Mouse (Mus musculus) myocyte (in vitro differentiated cells): ENCODE data around the gene P2rx1.

ENCODE experiments used
- MYOD1 ChIP-seq, 3 experiments: IDR thresholded peaks; one replicate each; pipeline ENCODE4 v1.6.1; 2011; ENCODE audit warnings: control low read depth in 2 of 3, low read depth in 2 of 3, mild to moderate bottlenecking in 2 of 3, moderate library complexity in 1 of 3; ENCODE audit not compliant: insufficient read length in 2 of 3, control insufficient read depth in 1 of 3
- MYOG ChIP-seq, 3 experiments: IDR thresholded peaks; one replicate each; pipeline ENCODE4 v1.6.1; 2011; ENCODE audit warnings: control low read depth in 2 of 3, low read depth in 2 of 3, mild to moderate bottlenecking in 2 of 3; ENCODE audit not compliant: insufficient read length in 2 of 3, control insufficient read depth in 1 of 3, insufficient read depth in 1 of 3
- POLR2A ChIP-seq: IDR thresholded peaks from one replicate; pipeline ENCODE4 v1.6.1; 2011; ENCODE audit warnings: low read depth, mild to moderate bottlenecking, control low read depth, moderate library complexity; ENCODE audit not compliant: insufficient read length
- SRF ChIP-seq: IDR thresholded peaks from one replicate; pipeline ENCODE4 v1.6.1; 2011; ENCODE audit warnings: low read depth; ENCODE audit not compliant: control insufficient read depth, insufficient read length
- TCF12 ChIP-seq: IDR thresholded peaks from one replicate; pipeline ENCODE4 v1.6.1; 2011; ENCODE audit warnings: mild to moderate bottlenecking, control low read depth; ENCODE audit not compliant: poor library complexity, insufficient read depth, severe bottlenecking
- USF1 ChIP-seq: IDR thresholded peaks from one replicate; pipeline ENCODE4 v1.6.1; 2011; ENCODE audit warnings: low read depth, mild to moderate bottlenecking, control low read depth, moderate library complexity

- TF ChIP-seq USF1: no peak
- no peak for TF ChIP-seq TCF12
- TF ChIP-seq POLR2A: no peak
- TF ChIP-seq SRF: no peak
- TF ChIP-seq MYOG (IDR thresholded peaks at IDR 0.05; ENCODE audit: control insufficient read depth in 1 of 3, insufficient read depth in 1 of 3, insufficient read length in 2 of 3, low read depth in 2 of 3): no peak
- no peak for TF ChIP-seq MYOD1 (IDR thresholded peaks at IDR 0.05; ENCODE audit: control insufficient read depth in 1 of 3, insufficient read length in 2 of 3, low read depth in 2 of 3)
Measured at GRCm38 (mm10) chr11:73044789-73045188, 45.9 kb downstream of the P2rx1 start.
